Mouse (Mus musculus) midbrain, embryonic 12.5 days (tissue): ENCODE measurements around the gene Copb1. TPM values are rescaled to one million over a fixed set of nuclear protein-coding genes. Genes with fewer than 3 reads are reported as not detected.
"Not testable (repeated sequence)": the region's sequence is repeated elsewhere in the genome, so short reads cannot be mapped to it uniquely, and the experiment has no call there.

Experiments used
- ATAC-seq: fragments of 200-750 bp; cut with Nextera tagmentation; 2 replicates; pipeline ENCODE4 v1.8.0; 2017; ENCODE audit warnings: low read depth, moderate TSS enrichment, moderate library complexity; ENCODE audit not compliant: low FRiP score
- H3K27ac ChIP-seq: fragments of 300-500 bp; sonication (generic); replicated peaks from 2 replicates; pipeline ENCODE4 v1.5.1; 2016; ENCODE audit warnings: mild to moderate bottlenecking
- H3K27me3 ChIP-seq: fragments of 300-500 bp; sonication (generic); 2 replicates; pipeline ENCODE4 v1.6.1; 2016; ENCODE audit warnings: mild to moderate bottlenecking
- H3K36me3 ChIP-seq: fragments of 300-500 bp; sonication (generic); 2 replicates; pipeline ENCODE4 v1.6.1; 2016
- H3K4me1 ChIP-seq: fragments of 300-500 bp; sonication (generic); 2 replicates; pipeline ENCODE4 v1.6.1; 2016
- H3K4me2 ChIP-seq: fragments of 300-500 bp; sonication (generic); replicated peaks from 2 replicates; pipeline ENCODE4 v1.6.1; 2016; ENCODE audit warnings: mild to moderate bottlenecking, moderate library complexity
- H3K4me3 ChIP-seq: fragments of 300-500 bp; sonication (generic); 2 replicates; pipeline ENCODE4 v1.5.1; 2016; ENCODE audit warnings: mild to moderate bottlenecking
- H3K9ac ChIP-seq: fragments of 300-500 bp; sonication (generic); replicated peaks from 2 replicates; pipeline ENCODE4 v1.6.1; 2016; ENCODE audit warnings: mild to moderate bottlenecking, moderate library complexity
- H3K9me3 ChIP-seq: fragments of 300-500 bp; sonication (generic); 2 replicates; pipeline ENCODE4 v1.6.1; 2016; ENCODE audit warnings: mild to moderate bottlenecking
- WGBS: fragments of 180-500 bp; shearing (Covaris S2); methylation state at CpG from one replicate; pipeline ENCODE4 v1.1.7; 2016; 5-methylcytosine and 5-hydroxymethylcytosine counted together
- polyA plus RNA-seq: library from polyadenylated mRNA; unstranded; fragments of >200 nt; fragmentation: Nextera tagmentation; extraction: Ambion mirVana; gene quantifications from 2 replicates; pipeline ENCODE4 v1.2.1, GENCODE M21; 2016

The Copb1 gene
- polyA plus RNA-seq, 1 experiment from 2014 or later = 97.2 TPM

- Histone ChIP-seq H3K4me3 (no peak overlapping the region), H3K36me3 (peaks cover 39% of the 10 kb centered on the region)
- no peak for ATAC-seq
Measured at GRCm38 (mm10) chr7:114213537-114213936, 41.0 kb downstream of the Copb1 start.

GRCm38 (mm10) chr7:114210618-114211017 lies 43.9 kb downstream of the Copb1 start:
- no peak overlapping the region for H3K4me3 ChIP-seq
- H3K27ac ChIP-seq = no peak overlapping the region
- H3K36me3 ChIP-seq = peaks cover 21% of the 10 kb centered on the region
- 87% methylated on average over 3 of the region's 3 CpGs for WGBS
- no peaks in the 10 kb centered on the region for H3K27me3 ChIP-seq
- no peak overlapping the region for H3K4me2 ChIP-seq
- H3K4me1 ChIP-seq = no peaks in the 10 kb centered on the region
- no peak overlapping the region for H3K9ac ChIP-seq
- no peaks in the 10 kb centered on the region for H3K9me3 ChIP-seq
- ATAC-seq = no peak

More at GRCm38 (mm10) chr7:114213537-114213936, 41.0 kb downstream of the Copb1 start:
- Histone ChIP-seq H3K27ac (no peak overlapping the region), H3K4me2 (no peak overlapping the region), H3K27me3 (no peaks in the 10 kb centered on the region), H3K9ac (no peak overlapping the region), H3K9me3 (no peaks in the 10 kb centered on the region), H3K4me1 (no peaks in the 10 kb centered on the region)
- 69% methylated on average over 2 of the region's 2 CpGs for WGBS

- H3K36me3 ChIP-seq = peaks cover 17% of the 10 kb centered on the region
- ATAC-seq = no peak
- no peaks in the 10 kb centered on the region for H3K9me3 ChIP-seq
- H3K4me3 ChIP-seq = no peak overlapping the region
- no peak overlapping the region for H3K9ac ChIP-seq
- H3K27me3 ChIP-seq = no peaks in the 10 kb centered on the region
- H3K4me1 ChIP-seq = no peaks in the 10 kb centered on the region
- no peak overlapping the region for H3K27ac ChIP-seq
- no peak overlapping the region for H3K4me2 ChIP-seq
- 94% methylated on average over 1 of the region's 1 CpGs for WGBS
Measured at GRCm38 (mm10) chr7:114209841-114210240, 44.7 kb downstream of the Copb1 start.

GRCm38 (mm10) chr7:114203491-114204359 lies 50.8 kb downstream of the Copb1 start:
- H3K27me3 ChIP-seq = no peaks in the 10 kb centered on the region
- no peaks in the 10 kb centered on the region for H3K36me3 ChIP-seq
- H3K4me2 ChIP-seq = no peak overlapping the region
- H3K9me3 ChIP-seq = no peaks in the 10 kb centered on the region
- H3K4me1 ChIP-seq = no peaks in the 10 kb centered on the region
- 80% methylated on average over 9 of the region's 9 CpGs for WGBS
- H3K9ac ChIP-seq = no peak overlapping the region
- no peak overlapping the region for H3K27ac ChIP-seq
- H3K4me3 ChIP-seq = no peak overlapping the region
- no peak for ATAC-seq

- Histone ChIP-seq H3K9ac (no peak overlapping the region), H3K9me3 (no peaks in the 10 kb centered on the region), H3K4me3 (no peak overlapping the region), H3K27ac (no peak overlapping the region), H3K36me3 (no peaks in the 10 kb centered on the region), H3K27me3 (no peaks in the 10 kb centered on the region), H3K4me2 (no peak overlapping the region), H3K4me1 (no peaks in the 10 kb centered on the region)
- 90% methylated on average over 5 of the region's 5 CpGs for WGBS
- no peak for ATAC-seq
Measured at GRCm38 (mm10) chr7:114202972-114203404, 51.5 kb downstream of the Copb1 start.

GRCm38 (mm10) chr7:114200651-114201050 lies 53.9 kb downstream of the Copb1 start:
- Histone ChIP-seq H3K27me3 (no peaks in the 10 kb centered on the region), H3K9ac (no peak overlapping the region), H3K36me3 (no peaks in the 10 kb centered on the region), H3K27ac (no peak overlapping the region), H3K4me3 (no peak overlapping the region), H3K4me1 (no peaks in the 10 kb centered on the region), H3K9me3 (no peaks in the 10 kb centered on the region), H3K4me2 (no peak overlapping the region)
- 69% methylated on average over 2 of the region's 2 CpGs for WGBS
- no peak for ATAC-seq

GRCm38 (mm10) chr7:114199428-114200110 lies 54.9 kb downstream of the Copb1 start:
- Histone ChIP-seq H3K4me1 (no peaks in the 10 kb centered on the region), H3K27me3 (no peaks in the 10 kb centered on the region), H3K4me3 (no peak overlapping the region), H3K9me3 (no peaks in the 10 kb centered on the region), H3K27ac (no peak overlapping the region), H3K9ac (no peak overlapping the region), H3K4me2 (no peak overlapping the region), H3K36me3 (no peaks in the 10 kb centered on the region)
- no peak for ATAC-seq
- 84% methylated on average over 3 of the region's 3 CpGs for WGBS

GRCm38 (mm10) chr7:114198252-114198651 lies 56.3 kb downstream of the Copb1 start:
- no peak overlapping the region for H3K4me3 ChIP-seq
- 93% methylated on average over 1 of the region's 1 CpGs for WGBS

GRCm38 (mm10) chr7:114196588-114196987 lies 57.9 kb downstream of the Copb1 start:
- H3K36me3 ChIP-seq, H3K4me1 ChIP-seq, H3K27me3 ChIP-seq, H3K4me2 ChIP-seq, H3K9ac ChIP-seq, H3K4me3 ChIP-seq, ATAC-seq, H3K27ac ChIP-seq, H3K9me3 ChIP-seq: not testable (repeated sequence)
- 79% methylated on average over 2 of the region's 2 CpGs for WGBS

More at GRCm38 (mm10) chr7:114198252-114198651, 56.3 kb downstream of the Copb1 start:
- Histone ChIP-seq H3K27me3 (no peaks in the 10 kb centered on the region), H3K9me3 (no peaks in the 10 kb centered on the region), H3K4me1 (no peaks in the 10 kb centered on the region), H3K27ac (no peak overlapping the region), H3K36me3 (no peaks in the 10 kb centered on the region), H3K9ac (no peak overlapping the region), H3K4me2 (no peak overlapping the region)
- no peak for ATAC-seq

GRCm38 (mm10) chr7:114194788-114195187 lies 59.7 kb downstream of the Copb1 start:
- 85% methylated on average over 2 of the region's 2 CpGs for WGBS
- not testable (repeated sequence) for H3K9me3 ChIP-seq, H3K36me3 ChIP-seq, H3K4me2 ChIP-seq, H3K27me3 ChIP-seq, H3K27ac ChIP-seq, H3K9ac ChIP-seq, ATAC-seq, H3K4me1 ChIP-seq, H3K4me3 ChIP-seq

- H3K27ac ChIP-seq = no peak overlapping the region
- no peaks in the 10 kb centered on the region for H3K27me3 ChIP-seq
- no peaks in the 10 kb centered on the region for H3K36me3 ChIP-seq
- no peak overlapping the region for H3K9ac ChIP-seq
- H3K9me3 ChIP-seq = no peaks in the 10 kb centered on the region
- 91% methylated on average over 4 of the region's 4 CpGs for WGBS
- no peak overlapping the region for H3K4me2 ChIP-seq
- no peak for ATAC-seq
- no peak overlapping the region for H3K4me3 ChIP-seq
- no peaks in the 10 kb centered on the region for H3K4me1 ChIP-seq
Measured at GRCm38 (mm10) chr7:114194224-114194623, 60.3 kb downstream of the Copb1 start.

GRCm38 (mm10) chr7:114193284-114194067 lies 61.0 kb downstream of the Copb1 start:
- Histone ChIP-seq H3K27me3 (no peaks in the 10 kb centered on the region), H3K9me3 (no peaks in the 10 kb centered on the region), H3K9ac (no peak overlapping the region), H3K4me1 (no peaks in the 10 kb centered on the region), H3K4me2 (no peak overlapping the region), H3K4me3 (no peak overlapping the region), H3K27ac (no peak overlapping the region), H3K36me3 (no peaks in the 10 kb centered on the region)
- WGBS = 89% methylated on average over 6 of the region's 6 CpGs
- no peak for ATAC-seq
